Mouse (Mus musculus) liver, adult 2 months (tissue): ENCODE data around the gene Scly. TPM values are rescaled to one million over a fixed set of nuclear protein-coding genes. Genes with fewer than 3 reads are reported as not detected.

Source experiments
- DNase-seq: peaks from one replicate; pipeline ENCODE4 v3.0.0-alpha.2; 2011; ENCODE audit warnings: low read depth, low spot score; ENCODE audit errors: extremely low read depth
- H3K27ac ChIP-seq: fragments of 200-500 bp; replicated peaks from 2 replicates; pipeline ENCODE4 v1.5.1; 2012; ENCODE audit warnings: low read depth, mild to moderate bottlenecking, control low read depth, inconsistent platforms, low read length; ENCODE audit not compliant: insufficient read depth
- H3K27me3 ChIP-seq: fragments of 200-500 bp; 2 replicates; pipeline ENCODE4 v1.6.1; 2012; ENCODE audit warnings: mild to moderate bottlenecking, moderate library complexity, low read length, inconsistent platforms; ENCODE audit not compliant: control insufficient read depth, insufficient read depth
- H3K36me3 ChIP-seq: fragments of 200-500 bp; 2 replicates; pipeline ENCODE4 v1.6.1; 2012; ENCODE audit warnings: low read length, inconsistent platforms; ENCODE audit not compliant: control insufficient read depth, insufficient read depth
- H3K4me1 ChIP-seq: fragments of 200-500 bp; 2 replicates; pipeline ENCODE4 v1.6.1; 2011; ENCODE audit warnings: low read length; ENCODE audit not compliant: control insufficient read depth, insufficient read depth
- H3K4me3 ChIP-seq: fragments of 200-500 bp; 2 replicates; pipeline ENCODE4 v1.5.1; 2011; ENCODE audit warnings: low read depth, mild to moderate bottlenecking, control low read depth, low read length, moderate library complexity; ENCODE audit not compliant: insufficient read depth
- H3K79me2 ChIP-seq: fragments of 200-500 bp; 2 replicates; pipeline ENCODE4 v1.6.1; 2012; ENCODE audit warnings: inconsistent platforms, mild to moderate bottlenecking, low read length, moderate library complexity; ENCODE audit not compliant: control insufficient read depth, insufficient read depth
- H3K9ac ChIP-seq: fragments of 200-500 bp; 2 replicates; pipeline ENCODE4 v1.6.1; 2012; ENCODE audit warnings: low read depth, mild to moderate bottlenecking, control low read depth, inconsistent platforms, low read length
- CTCF ChIP-seq: fragments of 200-500 bp; IDR thresholded peaks from 2 replicates; pipeline ENCODE4 v1.5.1; 2011; ENCODE audit warnings: low read depth, low read length, control low read depth
- POLR2A ChIP-seq: fragments of 200-500 bp; IDR thresholded peaks from 2 replicates; pipeline ENCODE4 v1.6.1; 2011; ENCODE audit warnings: low read length, control low read depth; ENCODE audit not compliant: insufficient read depth; ENCODE audit errors: extremely low read depth
- WGBS: fragments of 180-500 bp; shearing (Covaris S2); methylation state at CpG from one replicate; pipeline ENCODE4 v1.1.7; 2018; 5-methylcytosine and 5-hydroxymethylcytosine counted together
- polyA plus RNA-seq: library from polyadenylated mRNA; depleted of rRNA; stranded (reverse); fragments of >200 nt; gene quantifications from 2 replicates; pipeline ENCODE4 v1.2.3, GENCODE M21; 2012
- total RNA-seq: library from RNA; depleted of rRNA; stranded (reverse); fragments of >200 nt; gene quantifications from 2 replicates; pipeline ENCODE4 v1.2.3, GENCODE M21; 2014

Scly gene
- total and polyA plus RNA-seq, 2 experiments, result 50.4 to 106 TPM

- Histone ChIP-seq H3K27me3 (no peaks in the 10 kb centered on the region), H3K27ac (no peak overlapping the region), H3K79me2 (peaks cover 2% of the 10 kb centered on the region; the same call in 1 of the 2 replicates), H3K36me3 (peaks cover 45% of the 10 kb centered on the region), H3K4me1 (peaks cover 24% of the 10 kb centered on the region), H3K4me3 (no peak overlapping the region), H3K9ac (no peak overlapping the region)
- DNase-seq, result no peak
- WGBS, result 94% methylated on average over 4 of the region's 4 CpGs
- no peak for TF ChIP-seq POLR2A
- TF ChIP-seq CTCF, result no peak
Measured at GRCm38 (mm10) chr1:91304621-91305020, 6.5 kb downstream of the Scly start.

GRCm38 (mm10) chr1:91309366-91310085 is 11.4 kb downstream of the Scly start:
- Histone ChIP-seq H3K79me2 (no peaks in the 10 kb centered on the region), H3K4me1 (peaks cover 5% of the 10 kb centered on the region; the same call in 1 of the 2 replicates), H3K27me3 (no peaks in the 10 kb centered on the region), H3K36me3 (peaks cover 49% of the 10 kb centered on the region), H3K9ac (no peak overlapping the region), H3K4me3 (no peak overlapping the region), H3K27ac (no peak overlapping the region)
- DNase-seq, result peak; percentile 71
- WGBS, result 75% methylated on average over 13 of the region's 13 CpGs
- no peak for TF ChIP-seq POLR2A
- TF ChIP-seq CTCF, result no peak

DNA sequence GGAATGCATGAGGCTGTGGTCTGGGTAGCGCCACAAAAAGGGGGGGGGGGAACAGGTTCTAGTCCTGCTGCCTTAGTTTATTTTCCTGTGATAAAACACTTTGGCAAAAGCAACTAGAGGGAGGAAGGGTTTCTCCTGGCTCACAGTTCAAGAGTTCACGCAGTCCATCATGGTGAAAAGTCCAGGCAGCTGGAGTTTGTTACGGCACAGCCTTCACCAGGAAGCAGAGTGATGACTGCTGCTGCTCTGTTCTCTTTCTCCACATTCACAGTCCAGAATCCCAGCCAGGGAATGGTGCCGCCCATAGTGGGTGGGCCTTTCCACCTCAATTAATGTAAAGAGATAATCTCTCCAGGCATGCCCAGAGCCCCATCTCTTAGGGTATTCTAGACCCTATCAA is 14.1 kb downstream of the Scly start:
- Histone ChIP-seq H3K4me3 (no peak overlapping the region), H3K9ac (no peak overlapping the region), H3K27ac (peak overlapping the region; percentile 49), H3K4me1 (peaks cover 14% of the 10 kb centered on the region), H3K36me3 (peaks cover 37% of the 10 kb centered on the region), H3K27me3 (no peaks in the 10 kb centered on the region), H3K79me2 (no peaks in the 10 kb centered on the region)
- 42% methylated on average over 4 of the region's 4 CpGs for WGBS
- TF ChIP-seq POLR2A, result no peak
- TF ChIP-seq CTCF, result no peak
- peak; percentile 93 for DNase-seq

DNA sequence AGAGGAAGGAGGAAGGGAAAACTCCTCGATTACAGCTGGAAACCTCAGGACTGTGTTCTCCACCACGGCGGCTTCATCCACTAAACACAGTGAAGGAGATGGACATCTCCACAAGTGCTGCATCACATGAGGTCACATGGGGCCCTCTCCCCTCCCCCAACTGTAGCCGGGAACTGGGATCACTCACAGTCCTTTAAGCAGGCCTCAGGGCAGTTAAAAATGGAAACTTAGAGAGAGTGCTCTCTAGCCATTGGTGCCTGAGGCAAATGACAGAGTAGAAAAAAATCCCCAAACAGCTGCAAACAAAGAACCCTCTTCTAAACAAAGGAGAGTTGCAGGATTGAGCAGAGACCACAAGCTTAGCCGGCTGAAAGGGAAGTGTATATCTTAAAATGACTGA is 15.1 kb downstream of the Scly start:
- Histone ChIP-seq H3K4me3 (no peak overlapping the region), H3K27ac (no peak overlapping the region), H3K79me2 (no peaks in the 10 kb centered on the region), H3K36me3 (peaks cover 28% of the 10 kb centered on the region), H3K9ac (no peak overlapping the region), H3K27me3 (no peaks in the 10 kb centered on the region), H3K4me1 (peaks cover 17% of the 10 kb centered on the region)
- DNase-seq, result no peak
- 85% methylated on average over 5 of the region's 5 CpGs for WGBS
- no peak for TF ChIP-seq POLR2A
- TF ChIP-seq CTCF, result no peak

- Histone ChIP-seq H3K9ac (no peak overlapping the region), H3K27ac (peak overlapping the region; percentile 75), H3K36me3 (peaks cover 8% of the 10 kb centered on the region), H3K4me1 (peaks cover 18% of the 10 kb centered on the region), H3K79me2 (no peaks in the 10 kb centered on the region), H3K4me3 (no peak overlapping the region), H3K27me3 (no peaks in the 10 kb centered on the region)
- WGBS, result 19% methylated on average over 6 of the region's 6 CpGs
- peak; percentile 99 for DNase-seq
- TF ChIP-seq CTCF, result no peak
Measured at GRCm38 (mm10) chr1:91317656-91318055, 19.5 kb downstream of the Scly start.

- TF ChIP-seq POLR2A (no peak), CTCF (no peak)
- H3K4me3 ChIP-seq, result no peak within 1 kb of the TSS
- H3K27ac ChIP-seq, result no peak within 1 kb of the TSS
- WGBS, result 56% methylated on average over 19 of the region's 19 CpGs
- no peaks in the 10 kb centered on the region for H3K79me2 ChIP-seq
- DNase-seq, result no peak
- no peaks in the 10 kb centered on the region for H3K36me3 ChIP-seq
- H3K4me1 ChIP-seq, result peaks cover 14% of the 10 kb centered on the region
- no peak within 1 kb of the TSS for H3K9ac ChIP-seq
- no peaks in the 10 kb centered on the region for H3K27me3 ChIP-seq
Measured at GRCm38 (mm10) chr1:91321760-91322438, 23.8 kb downstream of the Scly start, which contains the start of gene Espnl. TSS of gene Espnl (plus strand) at chr1:91322075.
